Mouse (Mus musculus) C2C12 (cell line): ENCODE results near the gene Cbll1.

Source experiments
- CTCF ChIP-seq: IDR thresholded peaks from one replicate; pipeline ENCODE4 v1.5.1; 2011; ENCODE audit not compliant: control insufficient read depth, insufficient read depth, insufficient read length
- FOSL1 ChIP-seq: IDR thresholded peaks from one replicate; pipeline ENCODE4 v1.8.0; 2011; ENCODE audit warnings: mild to moderate bottlenecking, low read length; ENCODE audit not compliant: poor library complexity, insufficient read depth, severe bottlenecking
- MAX ChIP-seq: IDR thresholded peaks from one replicate; pipeline ENCODE4 v1.6.1; 2011; ENCODE audit warnings: mild to moderate bottlenecking, control low read depth
- MYOG ChIP-seq: IDR thresholded peaks from one replicate; pipeline ENCODE4 v1.6.1; 2011; ENCODE audit not compliant: control insufficient read depth, insufficient read length; ENCODE audit errors: extremely low read depth

- no peak for TF ChIP-seq CTCF
- TF ChIP-seq MYOG = no peak
- no peak for TF ChIP-seq FOSL1
- TF ChIP-seq MAX = no peak
These were observed 38.0 kb downstream of the Cbll1 start for GRCm38 (mm10) chr12:31461371-31461770.
